ENCODE assay signal across 30 mouse cellular contexts in genomic region chr7:102733793-102734192, GRCm38 (mm10). TPM values are rescaled to one million over a fixed set of nuclear protein-coding genes. Genes with fewer than 3 reads are reported as not detected.
A peak's percentile ranks its signal among the peaks of the same experiment; 100 is the strongest.
DNase-seq lines count a peak whose midpoint lies in the region; ATAC-seq and TF ChIP-seq lines count a peak whose summit lies in the region.
"Had no signal": no experiment of that assay in that cellular context is flagged by ENCODE, and none has a peak within 500 bp of the region (broad histone marks: within the 10 kb centered on the region; RNA-seq: fewer than 3 reads in every experiment).

No protein-coding gene starts in this region.

- no peak for TF ChIP-seq CTCF in lung, postnatal 0 days (IDR thresholded peaks at IDR 0.05)

- no peaks in the 10 kb centered on the region for H3K27me3 ChIP-seq in hindbrain, embryonic 15.5 days
- H3K27me3 ChIP-seq in hindbrain, embryonic 12.5 days = no peaks in the 10 kb centered on the region
- H3K27me3 ChIP-seq in limb, embryonic 12.5 days = no peaks in the 10 kb centered on the region
- H3K27me3 ChIP-seq in limb, embryonic 10.5 days (ENCODE audit: low read depth, poor library complexity, severe bottlenecking) = no peaks in the 10 kb centered on the region
- H3K27me3 ChIP-seq in midbrain, embryonic 14.5 days (ENCODE audit: control insufficient read depth, insufficient read depth, low read length) = no peaks in the 10 kb centered on the region
- no peaks in the 10 kb centered on the region for H3K27me3 ChIP-seq in midbrain, embryonic 15.5 days (replicated peaks)
- H3K27me3 ChIP-seq in stomach, embryonic 15.5 days (replicated peaks) = no peaks in the 10 kb centered on the region
- H3K27me3 ChIP-seq in lung, postnatal 0 days (replicated peaks; ENCODE audit: insufficient read depth, low read length) = no peaks in the 10 kb centered on the region
- H3K27me3 ChIP-seq: heart, embryonic 13.5 days had no signal

- H3K4me1 ChIP-seq in hindbrain, embryonic 15.5 days (replicated peaks) = no peaks in the 10 kb centered on the region
- H3K4me1 ChIP-seq in hindbrain, embryonic 12.5 days = no peaks in the 10 kb centered on the region
- H3K4me1 ChIP-seq in limb, embryonic 12.5 days (replicated peaks) = no peaks in the 10 kb centered on the region
- no peaks in the 10 kb centered on the region for H3K4me1 ChIP-seq in limb, embryonic 10.5 days
- no peaks in the 10 kb centered on the region for H3K4me1 ChIP-seq in midbrain, embryonic 14.5 days (ENCODE audit: control insufficient read depth, insufficient read depth, low read length)
- H3K4me1 ChIP-seq in midbrain, embryonic 15.5 days = no peaks in the 10 kb centered on the region
- no peaks in the 10 kb centered on the region for H3K4me1 ChIP-seq in stomach, embryonic 15.5 days
- H3K4me1 ChIP-seq in lung, postnatal 0 days (ENCODE audit: insufficient read depth, low read depth, low read length) = no peaks in the 10 kb centered on the region
- H3K4me1 ChIP-seq: forebrain, embryonic 10.5 days; heart, embryonic 13.5 days had no signal

- WGBS in hindbrain, embryonic 15.5 days = 41% methylated on average over 1 of the region's 1 CpGs
- whole genome bisulfite sequencing in hindbrain, embryonic 12.5 days = 73% methylated on average over 1 of the region's 1 CpGs
- 19% methylated on average over 1 of the region's 1 CpGs for WGBS in limb, embryonic 12.5 days
- WGBS in limb, embryonic 10.5 days = 31% methylated on average over 1 of the region's 1 CpGs
- WGBS in midbrain, embryonic 14.5 days = 86% methylated on average over 1 of the region's 1 CpGs
- 79% methylated on average over 1 of the region's 1 CpGs for WGBS in midbrain, embryonic 15.5 days
- 14% methylated on average over 1 of the region's 1 CpGs for whole genome bisulfite sequencing in stomach, embryonic 15.5 days
- 9% methylated on average over 1 of the region's 1 CpGs for WGBS in lung, postnatal 0 days

- no peak overlapping the region for H3K4me2 ChIP-seq in hindbrain, embryonic 15.5 days
- H3K4me2 ChIP-seq in hindbrain, embryonic 12.5 days (replicated peaks) = no peak overlapping the region
- no peak overlapping the region for H3K4me2 ChIP-seq in limb, embryonic 12.5 days
- no peak overlapping the region for H3K4me2 ChIP-seq in midbrain, embryonic 14.5 days (ENCODE audit: low read length)
- no peak overlapping the region for H3K4me2 ChIP-seq in midbrain, embryonic 15.5 days
- H3K4me2 ChIP-seq in stomach, embryonic 15.5 days = no peak overlapping the region
- no peak overlapping the region for H3K4me2 ChIP-seq in lung, postnatal 0 days (replicated peaks; ENCODE audit: low read depth, low read length)
- H3K4me2 ChIP-seq: heart, embryonic 13.5 days had no signal

- no peak for DNase-seq in limb, embryonic 10.5 days (ENCODE audit: low spot score)
- DNase-seq in midbrain, embryonic 14.5 days = no peak
- DNase-seq in lung, postnatal 0 days (ENCODE audit: low spot score) = no peak
- DNase-seq: adrenal gland, adult 2 months; adrenal gland, postnatal 14 days; cerebellum, adult 11 months; cerebellum, adult 2 months; cerebellum, adult 9-11 months; cerebellum, postnatal 25 days; forebrain, postnatal 0 days; gastrocnemius, adult 2 months; gastrocnemius, postnatal 14 days; heart, adult 11 months; heart, postnatal 14 days; heart, postnatal 4 days had no signal

- H3K36me3 ChIP-seq in hindbrain, embryonic 15.5 days = no peaks in the 10 kb centered on the region
- no peaks in the 10 kb centered on the region for H3K36me3 ChIP-seq in hindbrain, embryonic 12.5 days
- no peaks in the 10 kb centered on the region for H3K36me3 ChIP-seq in limb, embryonic 12.5 days
- H3K36me3 ChIP-seq in limb, embryonic 10.5 days = no peaks in the 10 kb centered on the region
- H3K36me3 ChIP-seq in midbrain, embryonic 14.5 days (ENCODE audit: control insufficient read depth, insufficient read depth, low read length) = no peaks in the 10 kb centered on the region
- no peaks in the 10 kb centered on the region for H3K36me3 ChIP-seq in midbrain, embryonic 15.5 days (replicated peaks)
- no peaks in the 10 kb centered on the region for H3K36me3 ChIP-seq in stomach, embryonic 15.5 days
- H3K36me3 ChIP-seq in lung, postnatal 0 days (ENCODE audit: insufficient read depth, low read length) = no peaks in the 10 kb centered on the region
- H3K36me3 ChIP-seq: forebrain, embryonic 10.5 days; heart, embryonic 13.5 days had no signal

- peak; percentile 59; the same call in 1 of the 2 replicates for ATAC-seq in hindbrain, embryonic 15.5 days (ENCODE audit: low FRiP score, low read depth)
- ATAC-seq in hindbrain, embryonic 12.5 days (ENCODE audit: low FRiP score) = no peak; the same call in 1 of the 2 replicates
- 0 out of 2 replicates have a peak, but pooled peaks have one; percentile 31 for ATAC-seq in limb, embryonic 12.5 days (ENCODE audit: insufficient number of reproducible peaks, insufficient read depth, low FRiP score, low TSS enrichment, low read depth)
- peak; percentile 31; the same call in 1 of the 2 replicates for ATAC-seq in midbrain, embryonic 14.5 days (ENCODE audit: low FRiP score, low TSS enrichment)
- ATAC-seq in midbrain, embryonic 15.5 days (replicated peaks) = no peak
- ATAC-seq in stomach, embryonic 15.5 days (ENCODE audit: insufficient read depth, low FRiP score, low read depth) = peak; percentile 43; the same call in 1 of the 2 replicates
- ATAC-seq in lung, postnatal 0 days = no peak
- ATAC-seq: CD4-positive, CD25-positive, alpha-beta regulatory T cell, adult 4 months; forebrain, embryonic 14.5 days; forebrain, postnatal 0 days; hindbrain, embryonic 16.5 days had no signal

- H3K4me3 ChIP-seq in hindbrain, embryonic 15.5 days = no peak overlapping the region
- no peak overlapping the region for H3K4me3 ChIP-seq in hindbrain, embryonic 12.5 days
- no peak overlapping the region for H3K4me3 ChIP-seq in limb, embryonic 12.5 days (replicated peaks)
- H3K4me3 ChIP-seq in limb, embryonic 10.5 days = no peak overlapping the region
- no peak overlapping the region for H3K4me3 ChIP-seq in midbrain, embryonic 14.5 days (replicated peaks; ENCODE audit: low read depth, low read length)
- no peak overlapping the region for H3K4me3 ChIP-seq in midbrain, embryonic 15.5 days
- no peak overlapping the region for H3K4me3 ChIP-seq in stomach, embryonic 15.5 days (replicated peaks)
- H3K4me3 ChIP-seq in lung, postnatal 0 days (ENCODE audit: low read depth, low read length) = no peak overlapping the region
- H3K4me3 ChIP-seq: forebrain, embryonic 10.5 days; gastrocnemius, adult 2 months; heart, embryonic 13.5 days had no signal

- no peak overlapping the region for H3K9ac ChIP-seq in hindbrain, embryonic 15.5 days
- H3K9ac ChIP-seq in hindbrain, embryonic 12.5 days = no peak overlapping the region
- no peak overlapping the region for H3K9ac ChIP-seq in limb, embryonic 12.5 days (replicated peaks)
- no peak overlapping the region for H3K9ac ChIP-seq in midbrain, embryonic 14.5 days (replicated peaks; ENCODE audit: low read length)
- no peak overlapping the region for H3K9ac ChIP-seq in midbrain, embryonic 15.5 days
- no peak overlapping the region for H3K9ac ChIP-seq in stomach, embryonic 15.5 days
- H3K9ac ChIP-seq in lung, postnatal 0 days (replicated peaks; ENCODE audit: low read depth) = no peak overlapping the region
- H3K9ac ChIP-seq: forebrain, postnatal 0 days; heart, embryonic 13.5 days had no signal

- H3K9me3 ChIP-seq in hindbrain, embryonic 15.5 days = no peaks in the 10 kb centered on the region
- H3K9me3 ChIP-seq in hindbrain, embryonic 12.5 days (replicated peaks) = no peaks in the 10 kb centered on the region
- no peaks in the 10 kb centered on the region for H3K9me3 ChIP-seq in limb, embryonic 12.5 days
- H3K9me3 ChIP-seq in limb, embryonic 10.5 days (replicated peaks) = no peaks in the 10 kb centered on the region
- H3K9me3 ChIP-seq in midbrain, embryonic 14.5 days (ENCODE audit: control insufficient read depth, low read length) = no peaks in the 10 kb centered on the region
- H3K9me3 ChIP-seq in midbrain, embryonic 15.5 days = no peaks in the 10 kb centered on the region
- no peaks in the 10 kb centered on the region for H3K9me3 ChIP-seq in stomach, embryonic 15.5 days
- no peaks in the 10 kb centered on the region for H3K9me3 ChIP-seq in lung, postnatal 0 days (ENCODE audit: low read length)
- H3K9me3 ChIP-seq: forebrain, embryonic 10.5 days; heart, embryonic 13.5 days had no signal

- no peak for TF ChIP-seq EP300 in lung, postnatal 0 days (IDR thresholded peaks at IDR 0.05)

- no peak overlapping the region for H3K27ac ChIP-seq in hindbrain, embryonic 15.5 days (replicated peaks)
- no peak overlapping the region for H3K27ac ChIP-seq in hindbrain, embryonic 12.5 days
- no peak overlapping the region for H3K27ac ChIP-seq in limb, embryonic 12.5 days
- no peak overlapping the region for H3K27ac ChIP-seq in limb, embryonic 10.5 days
- H3K27ac ChIP-seq in midbrain, embryonic 14.5 days (replicated peaks; ENCODE audit: low read depth, low read length) = no peak overlapping the region
- H3K27ac ChIP-seq in midbrain, embryonic 15.5 days = no peak overlapping the region
- no peak overlapping the region for H3K27ac ChIP-seq in stomach, embryonic 15.5 days
- H3K27ac ChIP-seq in lung, postnatal 0 days (ENCODE audit: low read length) = no peak overlapping the region
- H3K27ac ChIP-seq: forebrain, embryonic 10.5 days; gastrocnemius, adult 2 months; heart, embryonic 13.5 days had no signal

RNA-seq across cellular contexts. Expression of gene Olfr559, which starts 6.5 kb away (rescaled TPM):
- not detected in 2 replicates for polyA plus RNA-seq in hindbrain, embryonic 15.5 days (2015; fragmentation: Nextera tagmentation; extraction: Ambion mirVana)
- not detected in 2 replicates for polyA plus RNA-seq in hindbrain, embryonic 12.5 days (2016; fragmentation: Nextera tagmentation; extraction: Ambion mirVana)
- polyA plus RNA-seq in limb, embryonic 12.5 days (2016; fragmentation: Nextera tagmentation; extraction: Ambion mirVana) = not detected in 2 replicates
- not detected in 2 replicates for polyA plus RNA-seq in limb, embryonic 10.5 days (2016; fragmentation: Nextera tagmentation; extraction: Ambion mirVana)
- not detected in 2 replicates for polyA plus RNA-seq in midbrain, embryonic 14.5 days (2014; fragmentation: Nextera tagmentation; extraction: Ambion mirVana)
- polyA plus RNA-seq in midbrain, embryonic 15.5 days (2015; fragmentation: Nextera tagmentation; extraction: Ambion mirVana) = not detected in 2 replicates
- polyA plus RNA-seq in stomach, embryonic 15.5 days (2015; fragmentation: Nextera tagmentation; extraction: Ambion mirVana) = not detected in 2 replicates
- not detected in 2 replicates for polyA plus RNA-seq in lung, postnatal 0 days (2015; fragmentation: Nextera tagmentation; extraction: Ambion mirVana)
- polyA plus RNA-seq: adrenal gland, adult 2 months; C2C12; CD4-positive, CD25-positive, alpha-beta regulatory T cell, adult 4 months; cerebellum, adult 2 months; embryonic facial prominence, embryonic 14.5 days; forebrain, embryonic 10.5 days; forebrain, embryonic 14.5 days; forebrain, postnatal 0 days; frontal cortex, adult 2 months; heart, embryonic 13.5 days; heart, embryonic 16.5 days; hindbrain, embryonic 11.5 days; hindbrain, embryonic 16.5 days had no signal

RNA-seq across cellular contexts. Expression of gene Olfr33, which starts 14.9 kb away (rescaled TPM):
- polyA plus RNA-seq in hindbrain, embryonic 15.5 days (2015; fragmentation: Nextera tagmentation; extraction: Ambion mirVana) = not detected in 2 replicates
- not detected in 2 replicates for polyA plus RNA-seq in hindbrain, embryonic 12.5 days (2016; fragmentation: Nextera tagmentation; extraction: Ambion mirVana)
- polyA plus RNA-seq in limb, embryonic 12.5 days (2016; fragmentation: Nextera tagmentation; extraction: Ambion mirVana) = not detected in 2 replicates
- not detected in 2 replicates for polyA plus RNA-seq in limb, embryonic 10.5 days (2016; fragmentation: Nextera tagmentation; extraction: Ambion mirVana)
- not detected in 2 replicates for polyA plus RNA-seq in midbrain, embryonic 14.5 days (2014; fragmentation: Nextera tagmentation; extraction: Ambion mirVana)
- polyA plus RNA-seq in midbrain, embryonic 15.5 days (2015; fragmentation: Nextera tagmentation; extraction: Ambion mirVana) = not detected in 2 replicates
- not detected in 2 replicates for polyA plus RNA-seq in stomach, embryonic 15.5 days (2015; fragmentation: Nextera tagmentation; extraction: Ambion mirVana)
- polyA plus RNA-seq in lung, postnatal 0 days (2015; fragmentation: Nextera tagmentation; extraction: Ambion mirVana) = not detected in 2 replicates
- polyA plus RNA-seq: adrenal gland, adult 2 months; C2C12; CD4-positive, CD25-positive, alpha-beta regulatory T cell, adult 4 months; cerebellum, adult 2 months; embryonic facial prominence, embryonic 14.5 days; forebrain, embryonic 10.5 days; forebrain, embryonic 14.5 days; forebrain, postnatal 0 days; frontal cortex, adult 2 months; heart, embryonic 13.5 days; heart, embryonic 16.5 days; hindbrain, embryonic 11.5 days; hindbrain, embryonic 16.5 days had no signal

RNA-seq across cellular contexts. Expression of gene Olfr560, which starts 25.4 kb away (rescaled TPM):
- not detected in 2 replicates for polyA plus RNA-seq in hindbrain, embryonic 15.5 days (2015; fragmentation: Nextera tagmentation; extraction: Ambion mirVana)
- not detected in 2 replicates for polyA plus RNA-seq in hindbrain, embryonic 12.5 days (2016; fragmentation: Nextera tagmentation; extraction: Ambion mirVana)
- not detected in 2 replicates for polyA plus RNA-seq in limb, embryonic 12.5 days (2016; fragmentation: Nextera tagmentation; extraction: Ambion mirVana)
- polyA plus RNA-seq in limb, embryonic 10.5 days (2016; fragmentation: Nextera tagmentation; extraction: Ambion mirVana) = not detected in 2 replicates
- polyA plus RNA-seq in midbrain, embryonic 14.5 days (2014; fragmentation: Nextera tagmentation; extraction: Ambion mirVana) = not detected in 2 replicates
- polyA plus RNA-seq in midbrain, embryonic 15.5 days (2015; fragmentation: Nextera tagmentation; extraction: Ambion mirVana) = not detected in 2 replicates
- not detected in 2 replicates for polyA plus RNA-seq in stomach, embryonic 15.5 days (2015; fragmentation: Nextera tagmentation; extraction: Ambion mirVana)
- not detected in 2 replicates for polyA plus RNA-seq in lung, postnatal 0 days (2015; fragmentation: Nextera tagmentation; extraction: Ambion mirVana)
- polyA plus RNA-seq: adrenal gland, adult 2 months; C2C12; CD4-positive, CD25-positive, alpha-beta regulatory T cell, adult 4 months; embryonic facial prominence, embryonic 14.5 days; forebrain, embryonic 10.5 days; forebrain, embryonic 14.5 days; forebrain, postnatal 0 days; heart, embryonic 13.5 days; hindbrain, embryonic 11.5 days; hindbrain, embryonic 16.5 days had no signal

RNA-seq across cellular contexts. Expression of gene Olfr78, which starts 25.5 kb away (rescaled TPM):
- polyA plus RNA-seq in hindbrain, embryonic 15.5 days (2015; fragmentation: Nextera tagmentation; extraction: Ambion mirVana) = 0.12 TPM in 1 of 2 replicates, not detected in the other
- 0.10 and 0.13 TPM in 2 replicates for polyA plus RNA-seq in hindbrain, embryonic 12.5 days (2016; fragmentation: Nextera tagmentation; extraction: Ambion mirVana)
- not detected in 2 replicates for polyA plus RNA-seq in limb, embryonic 12.5 days (2016; fragmentation: Nextera tagmentation; extraction: Ambion mirVana)
- not detected in 2 replicates for polyA plus RNA-seq in limb, embryonic 10.5 days (2016; fragmentation: Nextera tagmentation; extraction: Ambion mirVana)
- polyA plus RNA-seq in midbrain, embryonic 14.5 days (2014; fragmentation: Nextera tagmentation; extraction: Ambion mirVana) = not detected in 2 replicates
- 0.09 TPM in 1 of 2 replicates, not detected in the other for polyA plus RNA-seq in midbrain, embryonic 15.5 days (2015; fragmentation: Nextera tagmentation; extraction: Ambion mirVana)
- 0.28 and 0.44 TPM in 2 replicates for polyA plus RNA-seq in stomach, embryonic 15.5 days (2015; fragmentation: Nextera tagmentation; extraction: Ambion mirVana)
- polyA plus RNA-seq in lung, postnatal 0 days (2015; fragmentation: Nextera tagmentation; extraction: Ambion mirVana) = 0.04 and 0.12 TPM in 2 replicates
- polyA plus RNA-seq: C2C12; CD4-positive, CD25-positive, alpha-beta regulatory T cell, adult 4 months; forebrain, embryonic 10.5 days; forebrain, embryonic 14.5 days had no signal

RNA-seq across cellular contexts. Expression of gene Olfr558, which starts 31.8 kb away (rescaled TPM):
- 0.13 and 0.14 TPM in 2 replicates for polyA plus RNA-seq in hindbrain, embryonic 15.5 days (2015; fragmentation: Nextera tagmentation; extraction: Ambion mirVana)
- polyA plus RNA-seq in hindbrain, embryonic 12.5 days (2016; fragmentation: Nextera tagmentation; extraction: Ambion mirVana) = 0.18 and 0.48 TPM in 2 replicates
- not detected in 2 replicates for polyA plus RNA-seq in limb, embryonic 12.5 days (2016; fragmentation: Nextera tagmentation; extraction: Ambion mirVana)
- polyA plus RNA-seq in limb, embryonic 10.5 days (2016; fragmentation: Nextera tagmentation; extraction: Ambion mirVana) = not detected in 2 replicates
- not detected in 2 replicates for polyA plus RNA-seq in midbrain, embryonic 14.5 days (2014; fragmentation: Nextera tagmentation; extraction: Ambion mirVana)
- polyA plus RNA-seq in midbrain, embryonic 15.5 days (2015; fragmentation: Nextera tagmentation; extraction: Ambion mirVana) = 0.05 TPM in 1 of 2 replicates, not detected in the other
- 0.18 and 0.30 TPM in 2 replicates for polyA plus RNA-seq in stomach, embryonic 15.5 days (2015; fragmentation: Nextera tagmentation; extraction: Ambion mirVana)
- polyA plus RNA-seq in lung, postnatal 0 days (2015; fragmentation: Nextera tagmentation; extraction: Ambion mirVana) = 0.13 and 0.16 TPM in 2 replicates
- polyA plus RNA-seq: C2C12; CD4-positive, CD25-positive, alpha-beta regulatory T cell, adult 4 months; forebrain, embryonic 10.5 days; forebrain, embryonic 14.5 days; forebrain, postnatal 0 days; hindbrain, embryonic 11.5 days had no signal

Comparison
In these comparisons a context has a peak if more than half of its experiments do, and no peak if none do; other contexts are left out.
1. ATAC-seq: peak in hindbrain, embryonic 15.5 days (single experiment), limb, embryonic 12.5 days (single experiment), midbrain, embryonic 14.5 days (single experiment) and stomach, embryonic 15.5 days (single experiment); none in hindbrain, embryonic 12.5 days (single experiment), midbrain, embryonic 15.5 days (single experiment) and lung, postnatal 0 days (single experiment).